Mouse (Mus musculus) liver, postnatal 0 days (tissue): ENCODE measurements around the gene Tmem208.

Experiments used
- CTCF ChIP-seq: sonication (generic); IDR thresholded peaks from 2 replicates; pipeline ENCODE4 v1.5.1; 2016; ENCODE audit warnings: antibody characterized with exemption, low read depth
- EP300 ChIP-seq: IDR thresholded peaks from 2 replicates; pipeline ENCODE4 v1.6.1; 2016; ENCODE audit warnings: antibody characterized with exemption, low read depth, mild to moderate bottlenecking

GRCm38 (mm10) chr8:105303396-105303795, 22.8 kb upstream of the Tmem208 start:
- TF ChIP-seq CTCF: no peak
- 0 out of 2 replicates have a peak, but pooled peaks have one; percentile 28 for TF ChIP-seq EP300
